Mouse (Mus musculus): Measurements from ENCODE around the gene Olfr543.

Gene Olfr543

GRCm38 (mm10) chr7:102476601-102477000 lies 4.9 kb downstream of the Olfr543 start:
- no peak for DNase-seq (ENCODE audit: low read depth)

- DNase-seq (ENCODE audit: low read depth), result no peak
Observed at GRCm38 (mm10) chr7:102472675-102473074, 8.8 kb downstream of the Olfr543 start.

- DNase-seq (ENCODE audit: low read depth), result no peak
Observed at GRCm38 (mm10) chr7:102467566-102467965, 13.9 kb downstream of the Olfr543 start.

GRCm38 (mm10) chr7:102458618-102459380 lies 22.7 kb downstream of the Olfr543 start:
- DNase-seq (ENCODE audit: low read depth), result no peak

- DNase-seq (ENCODE audit: low read depth), result no peak
Observed at GRCm38 (mm10) chr7:102446438-102446837, 35.0 kb downstream of the Olfr543 start.

- DNase-seq (ENCODE audit: low read depth), result peak; percentile 67
Observed at GRCm38 (mm10) chr7:102444301-102444700, 37.2 kb downstream of the Olfr543 start.

GRCm38 (mm10) chr7:102442432-102442831 lies 39.0 kb downstream of the Olfr543 start:
- DNase-seq (ENCODE audit: low read depth), result no peak

GRCm38 (mm10) chr7:102441657-102442391 lies 39.7 kb downstream of the Olfr543 start, which contains the start of gene Rrm1:
Gene Rrm1, plus strand, starts transcription at chr7:102441695.
- DNase-seq (ENCODE audit: low read depth), result peak; percentile 98

GRCm38 (mm10) chr7:102440822-102441656 lies 40.4 kb downstream of the Olfr543 start:
- peak; percentile 11 for DNase-seq (ENCODE audit: low read depth)

- no peak for DNase-seq (ENCODE audit: low read depth)
Observed at GRCm38 (mm10) chr7:102434344-102434743, 47.1 kb downstream of the Olfr543 start.

Measured in c-Kit-positive CD71-positive TER-119-negative erythroid progenitor cells, embryonic 14.5 days (primary cell).